In the genomic region with DNA sequence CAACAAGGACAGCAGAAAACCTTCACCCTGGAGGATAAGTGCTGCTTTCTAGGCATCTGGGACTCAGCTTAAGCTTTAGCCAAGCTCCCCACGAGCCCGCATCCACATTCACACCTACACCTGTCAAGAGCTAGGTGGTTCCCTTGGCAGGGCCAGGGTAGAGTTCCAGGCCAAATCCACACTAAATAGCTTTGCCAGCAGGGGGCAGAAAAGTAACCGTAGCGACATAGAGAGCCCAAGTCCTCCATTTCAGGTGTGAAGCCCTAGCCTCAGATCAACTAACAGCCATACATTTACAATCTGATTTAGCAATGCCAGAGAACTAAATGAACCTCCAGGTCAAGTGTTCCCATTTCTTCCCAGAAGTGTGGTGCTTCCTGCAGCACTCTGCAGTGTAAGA, we compare ENCODE assay signal across 10 mouse cellular contexts.
DNase-seq lines count a peak whose midpoint lies in the region; ATAC-seq and TF ChIP-seq lines count a peak whose summit lies in the region.
"Had no signal": no experiment of that assay in that cellular context is flagged by ENCODE, and none has a peak within 500 bp of the region (broad histone marks: within the 10 kb centered on the region; RNA-seq: fewer than 3 reads in every experiment).

No protein-coding gene starts in this region.

- DNase-seq in kidney, postnatal 4 days, result peak; percentile 3 to 10
- DNase-seq in kidney, adult 11 months, result no peak
- DNase-seq in cerebellum, postnatal 14 days, result peak; percentile 9 to 30
- DNase-seq in urinary bladder, postnatal 4 days (ENCODE audit: low spot score in 2 of 2), result no peak
- no peak for DNase-seq in urinary bladder, postnatal 14 days (ENCODE audit: low spot score)
- no peak for DNase-seq in spleen, postnatal 10 days (ENCODE audit: low spot score in 2 of 2)
- DNase-seq: adrenal gland, postnatal 25 days; thymus, adult 2 months had no signal

- TF ChIP-seq EP300 in ES-Bruce4 (IDR thresholded peaks at IDR 0.05; ENCODE audit: insufficient read depth, low read depth, low read length), result no peak

- WGBS in midbrain, embryonic 12.5 days, result 60% methylated on average over 4 of the region's 4 CpGs

- H3K27ac ChIP-seq in ES-Bruce4 (ENCODE audit: insufficient read depth, low read length), result no peak overlapping the region
- no peak overlapping the region for H3K27ac ChIP-seq in midbrain, embryonic 12.5 days (replicated peaks)

- no peak overlapping the region for H3K9ac ChIP-seq in ES-Bruce4 (ENCODE audit: low read depth, poor library complexity, severe bottlenecking)
- H3K9ac ChIP-seq in midbrain, embryonic 12.5 days (replicated peaks), result no peak overlapping the region

- TF ChIP-seq CTCF in ES-Bruce4 (IDR thresholded peaks at IDR 0.05; ENCODE audit: low read depth, low read length), result peak; percentile 20

- H3K4me3 ChIP-seq in ES-Bruce4 (ENCODE audit: low read depth, low read length), result no peak overlapping the region
- H3K4me3 ChIP-seq in midbrain, embryonic 12.5 days, result no peak overlapping the region

- no peaks in the 10 kb centered on the region for H3K27me3 ChIP-seq in ES-Bruce4 (ENCODE audit: control insufficient read depth, insufficient read depth, low read length, poor library complexity, severe bottlenecking)
- peaks cover 57% of the 10 kb centered on the region for H3K27me3 ChIP-seq in midbrain, embryonic 12.5 days

- no peak for TF ChIP-seq POLR2A in ES-Bruce4 (IDR thresholded peaks at IDR 0.05; ENCODE audit: insufficient read depth, low read length)

- H3K36me3 ChIP-seq in ES-Bruce4 (ENCODE audit: control insufficient read depth, insufficient read depth, low read length, poor library complexity, severe bottlenecking), result no peaks in the 10 kb centered on the region
- H3K36me3 ChIP-seq in midbrain, embryonic 12.5 days, result no peaks in the 10 kb centered on the region

- no peak for ATAC-seq in midbrain, embryonic 12.5 days (ENCODE audit: low FRiP score, low read depth)

- H3K9me3 ChIP-seq in ES-Bruce4 (replicated peaks; ENCODE audit: control insufficient read depth, insufficient read depth, low read length, poor library complexity, severe bottlenecking), result no peaks in the 10 kb centered on the region
- no peaks in the 10 kb centered on the region for H3K9me3 ChIP-seq in midbrain, embryonic 12.5 days

- peak overlapping the region; percentile 54 for H3K4me2 ChIP-seq in midbrain, embryonic 12.5 days (replicated peaks)

- no peaks in the 10 kb centered on the region for H3K4me1 ChIP-seq in ES-Bruce4 (ENCODE audit: control insufficient read depth, insufficient read depth, low read length)
- H3K4me1 ChIP-seq in midbrain, embryonic 12.5 days, result no peaks in the 10 kb centered on the region

Comparison
In these comparisons a context has a peak if more than half of its experiments do, and no peak if none do; other contexts are left out.
1. DNase-seq: peak in kidney, postnatal 4 days (2 of 2) and cerebellum, postnatal 14 days (2 of 2); none in kidney, adult 11 months (single experiment), urinary bladder, postnatal 4 days (0 of 2), urinary bladder, postnatal 14 days (single experiment) and spleen, postnatal 10 days (0 of 2).